In genomic region chr7:31041023-31041407, GRCm38 (mm10) we compare ENCODE assay signal across 10 mouse cellular contexts. TPM values are rescaled to one million over a fixed set of nuclear protein-coding genes. Genes with fewer than 3 reads are reported as not detected.
DNase-seq lines count a peak whose midpoint lies in the region; ATAC-seq and TF ChIP-seq lines count a peak whose summit lies in the region.
"Had no signal": no experiment of that assay in that cellular context is flagged by ENCODE, and none has a peak within 500 bp of the region (broad histone marks: within the 10 kb centered on the region; RNA-seq: fewer than 3 reads in every experiment).

No protein-coding gene starts in this region.

- H3K4me2 ChIP-seq in lung, embryonic 16.5 days (ENCODE audit: low read depth, low read length): peak overlapping the region; percentile 48
- H3K4me2 ChIP-seq in intestine, embryonic 16.5 days (ENCODE audit: low read depth, low read length): peak overlapping the region; percentile 53; the same call in 1 of the 2 replicates
- H3K4me2 ChIP-seq in forebrain, embryonic 12.5 days: no peak overlapping the region

- H3K36me3 ChIP-seq in heart, adult 2 months (ENCODE audit: control insufficient read depth, insufficient read depth, low read length): no peaks in the 10 kb centered on the region
- H3K36me3 ChIP-seq in lung, embryonic 16.5 days (ENCODE audit: control insufficient read depth, insufficient read depth, low read length): no peaks in the 10 kb centered on the region
- no peaks in the 10 kb centered on the region for H3K36me3 ChIP-seq in intestine, embryonic 16.5 days (ENCODE audit: control insufficient read depth, insufficient read depth, low read length)
- no peaks in the 10 kb centered on the region for H3K36me3 ChIP-seq in small intestine, adult 2 months (ENCODE audit: control insufficient read depth, insufficient read depth, low read length)
- no peaks in the 10 kb centered on the region for H3K36me3 ChIP-seq in forebrain, embryonic 12.5 days (replicated peaks)

- H3K27ac ChIP-seq in heart, adult 2 months: peak overlapping the region; percentile 82
- no peak overlapping the region for H3K27ac ChIP-seq in lung, embryonic 16.5 days (ENCODE audit: low read length)
- no peak overlapping the region for H3K27ac ChIP-seq in intestine, embryonic 16.5 days (ENCODE audit: low read length)
- peak overlapping the region; percentile 69; the same call in 1 of the 2 replicates for H3K27ac ChIP-seq in small intestine, adult 2 months (ENCODE audit: insufficient read depth, low read depth, low read length)
- no peak overlapping the region for H3K27ac ChIP-seq in forebrain, embryonic 12.5 days

- WGBS in heart, adult 2 months: 40% methylated on average over 8 of the region's 8 CpGs
- 32% methylated on average over 8 of the region's 8 CpGs for WGBS in lung, embryonic 16.5 days
- WGBS in intestine, embryonic 16.5 days: 44% methylated on average over 8 of the region's 8 CpGs
- 44% methylated on average over 8 of the region's 8 CpGs for WGBS in small intestine, adult 2 months
- 39% methylated on average over 8 of the region's 8 CpGs for WGBS in forebrain, embryonic 12.5 days

- TF ChIP-seq EP300 in heart, adult 2 months (IDR thresholded peaks at IDR 0.05; ENCODE audit: insufficient read depth, low read depth, low read length): no peak

- no peak for TF ChIP-seq CTCF in heart, adult 2 months (IDR thresholded peaks at IDR 0.05)
- no peak for TF ChIP-seq CTCF in small intestine, adult 2 months (IDR thresholded peaks at IDR 0.05; ENCODE audit: extremely low read depth, insufficient read length, insufficient replicate concordance, low read depth, low read length)

- TF ChIP-seq POLR2A in heart, adult 2 months (IDR thresholded peaks at IDR 0.05; ENCODE audit: insufficient read depth, low read depth, low read length): no peak
- TF ChIP-seq POLR2A in small intestine, adult 2 months (IDR thresholded peaks at IDR 0.05; ENCODE audit: low read depth, low read length): no peak

- no peaks in the 10 kb centered on the region for H3K27me3 ChIP-seq in heart, adult 2 months (ENCODE audit: control insufficient read depth, insufficient read depth, low read length)
- H3K27me3 ChIP-seq in lung, embryonic 16.5 days (ENCODE audit: control insufficient read depth, insufficient read depth, low read depth, low read length): peaks cover 7% of the 10 kb centered on the region; the same call in 1 of the 2 replicates
- peaks cover 13% of the 10 kb centered on the region; the same call in 1 of the 2 replicates for H3K27me3 ChIP-seq in intestine, embryonic 16.5 days (replicated peaks; ENCODE audit: control insufficient read depth, insufficient read depth, low read length)
- 0 out of 2 replicates have a peak, but pooled peaks cover 3% of the 10 kb centered on the region for H3K27me3 ChIP-seq in small intestine, adult 2 months (ENCODE audit: control insufficient read depth, insufficient read depth, low read length)
- H3K27me3 ChIP-seq in forebrain, embryonic 12.5 days: peaks cover 53% of the 10 kb centered on the region

- H3K79me2 ChIP-seq in heart, adult 2 months (replicated peaks; ENCODE audit: control insufficient read depth, insufficient read depth, low read length): no peaks in the 10 kb centered on the region

- DNase-seq in heart, adult 2 months: peak in 1 of 2 experiments; percentile 33
- DNase-seq in heart, postnatal 36 days: no peak
- no peak for DNase-seq in lung, postnatal 14 days
- no peak for DNase-seq in B cell, adult 2 months
- DNase-seq: left cerebral cortex, postnatal 4 days had no signal

- peaks cover 2% of the 10 kb centered on the region for H3K4me1 ChIP-seq in heart, adult 2 months (ENCODE audit: control insufficient read depth, insufficient read depth, low read length)
- H3K4me1 ChIP-seq in lung, embryonic 16.5 days (replicated peaks; ENCODE audit: control insufficient read depth, insufficient read depth, low read length): no peaks in the 10 kb centered on the region; the same call in 1 of the 2 replicates
- H3K4me1 ChIP-seq in intestine, embryonic 16.5 days (ENCODE audit: control insufficient read depth, insufficient read depth, low read length): peaks cover 8% of the 10 kb centered on the region; the same call in 1 of the 2 replicates
- H3K4me1 ChIP-seq in small intestine, adult 2 months (ENCODE audit: control insufficient read depth, insufficient read depth, insufficient read length, low read length): no peaks in the 10 kb centered on the region; the same call in 1 of the 2 replicates
- peaks cover 6% of the 10 kb centered on the region for H3K4me1 ChIP-seq in forebrain, embryonic 12.5 days

- H3K4me3 ChIP-seq in heart, adult 2 months: peak overlapping the region; percentile 67
- H3K4me3 ChIP-seq in lung, embryonic 16.5 days (ENCODE audit: low read length): peak overlapping the region; percentile 44
- H3K4me3 ChIP-seq in intestine, embryonic 16.5 days (ENCODE audit: low read length): peak overlapping the region; percentile 42
- peak overlapping the region; percentile 68 for H3K4me3 ChIP-seq in small intestine, adult 2 months (ENCODE audit: low read depth, low read length)
- H3K4me3 ChIP-seq in forebrain, embryonic 12.5 days (replicated peaks): no peak overlapping the region

- H3K9ac ChIP-seq in heart, adult 2 months (ENCODE audit: low read depth, low read length): peak overlapping the region; percentile 54; the same call in 1 of the 2 replicates
- H3K9ac ChIP-seq in lung, embryonic 16.5 days (ENCODE audit: low read length): no peak overlapping the region; the same call in 1 of the 2 replicates
- H3K9ac ChIP-seq in intestine, embryonic 16.5 days (ENCODE audit: low read depth, low read length): peak overlapping the region; percentile 58; the same call in 1 of the 2 replicates
- H3K9ac ChIP-seq in forebrain, embryonic 12.5 days: no peak overlapping the region

- no peak for ATAC-seq in lung, embryonic 16.5 days (ENCODE audit: low read depth)
- no peak for ATAC-seq in intestine, embryonic 16.5 days
- no peak for ATAC-seq in forebrain, embryonic 12.5 days (ENCODE audit: low FRiP score)

- intact Hi-C loops in heart, adult 2 months (cut with DNase I): loop anchor here (5.0 kb wide), 1 partner anchor 84 kb away; the partner anchor contains the start of gene Usf2
- intact Hi-C loops in heart, postnatal 36 days (cut with DNase I): no loop called here

- H3K9me3 ChIP-seq in lung, embryonic 16.5 days (ENCODE audit: control insufficient read depth, low read length): no peaks in the 10 kb centered on the region
- no peaks in the 10 kb centered on the region for H3K9me3 ChIP-seq in intestine, embryonic 16.5 days (ENCODE audit: control insufficient read depth, low read length)
- no peaks in the 10 kb centered on the region for H3K9me3 ChIP-seq in forebrain, embryonic 12.5 days

RNA-seq across cellular contexts. Expression of gene Fxyd5, which starts 1.3 kb away (rescaled TPM):
- total RNA-seq in heart, adult 2 months (2021): 10 to 100 TPM; 30.5 to 31.1 TPM
- 45.0 and 55.2 TPM in 2 replicates for polyA plus RNA-seq in heart, adult 2 months (2012; rRNA removed)
- total RNA-seq in heart, postnatal 36 days (2021): 10 to 100 TPM; 29.3 to 30.8 TPM
- polyA plus RNA-seq in lung, embryonic 16.5 days (2015; fragmentation: Nextera tagmentation; extraction: Ambion mirVana): 62.1 and 66.0 TPM in 2 replicates
- polyA plus RNA-seq in intestine, embryonic 16.5 days (2015; fragmentation: Nextera tagmentation; extraction: Ambion mirVana): 22.5 and 26.9 TPM in 2 replicates
- polyA plus RNA-seq in small intestine, adult 2 months (2012; rRNA removed): 24.8 and 31.8 TPM in 2 replicates
- polyA plus RNA-seq in forebrain, embryonic 12.5 days (2016; fragmentation: Nextera tagmentation; extraction: Ambion mirVana): 7.6 and 9.2 TPM in 2 replicates

RNA-seq across cellular contexts. Expression of gene Fxyd7, which starts 10.3 kb away (rescaled TPM):
- 1 to 10 TPM in 1 of 2 experiments, under 1 TPM in 1; 0.63 to 1.5 TPM for total RNA-seq in heart, adult 2 months (2021)
- polyA plus RNA-seq in heart, adult 2 months (2012; rRNA removed): 2.9 and 3.4 TPM in 2 replicates
- total RNA-seq in heart, postnatal 36 days (2021): 1 to 10 TPM in 1 of 2 experiments, under 1 TPM in 1; 0.41 to 1.1 TPM
- polyA plus RNA-seq in lung, embryonic 16.5 days (2015; fragmentation: Nextera tagmentation; extraction: Ambion mirVana): 4.9 and 5.6 TPM in 2 replicates
- 20.1 and 22.0 TPM in 2 replicates for polyA plus RNA-seq in intestine, embryonic 16.5 days (2015; fragmentation: Nextera tagmentation; extraction: Ambion mirVana)
- 2.0 and 2.6 TPM in 2 replicates for polyA plus RNA-seq in small intestine, adult 2 months (2012; rRNA removed)
- polyA plus RNA-seq in forebrain, embryonic 12.5 days (2016; fragmentation: Nextera tagmentation; extraction: Ambion mirVana): 10.5 and 14.3 TPM in 2 replicates

RNA-seq across cellular contexts. Expression of gene Fxyd1, which starts 16.0 kb away (rescaled TPM):
- total RNA-seq in heart, adult 2 months (2021): 100 to 1,000 TPM; 839 to 985 TPM
- polyA plus RNA-seq in heart, adult 2 months (2012; rRNA removed): 1,788 and 1,851 TPM in 2 replicates
- 100 to 1,000 TPM; 863 to 996 TPM for total RNA-seq in heart, postnatal 36 days (2021)
- polyA plus RNA-seq in lung, embryonic 16.5 days (2015; fragmentation: Nextera tagmentation; extraction: Ambion mirVana): 105 and 119 TPM in 2 replicates
- 62.6 and 71.9 TPM in 2 replicates for polyA plus RNA-seq in intestine, embryonic 16.5 days (2015; fragmentation: Nextera tagmentation; extraction: Ambion mirVana)
- 35.6 and 41.4 TPM in 2 replicates for polyA plus RNA-seq in small intestine, adult 2 months (2012; rRNA removed)
- polyA plus RNA-seq in forebrain, embryonic 12.5 days (2016; fragmentation: Nextera tagmentation; extraction: Ambion mirVana): 4.0 and 6.5 TPM in 2 replicates

RNA-seq across cellular contexts. Expression of gene Lgi4, which starts 18.1 kb away (rescaled TPM):
- total RNA-seq in heart, adult 2 months (2021): 1 to 10 TPM; 3.8 to 3.9 TPM
- 5.4 and 6.5 TPM in 2 replicates for polyA plus RNA-seq in heart, adult 2 months (2012; rRNA removed)
- 1 to 10 TPM; 3.6 to 5.2 TPM for total RNA-seq in heart, postnatal 36 days (2021)
- polyA plus RNA-seq in lung, embryonic 16.5 days (2015; fragmentation: Nextera tagmentation; extraction: Ambion mirVana): 0.14 and 0.38 TPM in 2 replicates
- 0.83 and 1.4 TPM in 2 replicates for polyA plus RNA-seq in intestine, embryonic 16.5 days (2015; fragmentation: Nextera tagmentation; extraction: Ambion mirVana)
- 2.5 and 3.0 TPM in 2 replicates for polyA plus RNA-seq in small intestine, adult 2 months (2012; rRNA removed)
- 0.29 and 0.37 TPM in 2 replicates for polyA plus RNA-seq in forebrain, embryonic 12.5 days (2016; fragmentation: Nextera tagmentation; extraction: Ambion mirVana)
- total RNA-seq: hematopoietic stem cell, adult 5-6 weeks had no signal

RNA-seq across cellular contexts. Expression of gene Fxyd3, which starts 35.5 kb away (rescaled TPM):
- total RNA-seq in heart, adult 2 months (2021): 1 to 10 TPM; 1.6 to 2.5 TPM
- 4.9 and 5.5 TPM in 2 replicates for polyA plus RNA-seq in heart, adult 2 months (2012; rRNA removed)
- total RNA-seq in heart, postnatal 36 days (2021): 1 to 10 TPM; 1.1 to 2.3 TPM
- 76.9 and 84.8 TPM in 2 replicates for polyA plus RNA-seq in lung, embryonic 16.5 days (2015; fragmentation: Nextera tagmentation; extraction: Ambion mirVana)
- polyA plus RNA-seq in intestine, embryonic 16.5 days (2015; fragmentation: Nextera tagmentation; extraction: Ambion mirVana): 71.2 and 73.7 TPM in 2 replicates
- polyA plus RNA-seq in small intestine, adult 2 months (2012; rRNA removed): 22.7 and 60.7 TPM in 2 replicates
- 1.1 and 1.3 TPM in 2 replicates for polyA plus RNA-seq in forebrain, embryonic 12.5 days (2016; fragmentation: Nextera tagmentation; extraction: Ambion mirVana)
- total RNA-seq: hematopoietic stem cell, adult 5-6 weeks; left cerebral cortex, postnatal 4 days had no signal

Comparison
In these comparisons a context has a peak if more than half of its experiments do, and no peak if none do; other contexts are left out.
1. H3K27ac ChIP-seq: peak in heart, adult 2 months (single experiment) and small intestine, adult 2 months (single experiment); none in lung, embryonic 16.5 days (single experiment), intestine, embryonic 16.5 days (single experiment) and forebrain, embryonic 12.5 days (single experiment).
2. H3K9ac ChIP-seq: peak in heart, adult 2 months (single experiment) and intestine, embryonic 16.5 days (single experiment); none in lung, embryonic 16.5 days (single experiment) and forebrain, embryonic 12.5 days (single experiment).
3. RNA of gene Fxyd1, which starts 16.0 kb away (polyA plus RNA-seq): 1,788 to 1,851 TPM in heart, adult 2 months; 105 to 119 TPM in lung, embryonic 16.5 days, 62.6 to 71.9 TPM in intestine, embryonic 16.5 days, 35.6 to 41.4 TPM in small intestine, adult 2 months and 4.0 to 6.5 TPM in forebrain, embryonic 12.5 days; every median in the first group is over 10 times any median in the second.